Mouse (Mus musculus): ENCODE measurements around the gene Wsb2. TPM values are rescaled to one million over a fixed set of nuclear protein-coding genes. Genes with fewer than 3 reads are reported as not detected.
"Not testable (repeated sequence)": the region's sequence is repeated elsewhere in the genome, so short reads cannot be mapped to it uniquely, and the experiment has no call there.

Wsb2 gene
- polyA plus RNA-seq, 1 experiment = 151 TPM

DNA sequence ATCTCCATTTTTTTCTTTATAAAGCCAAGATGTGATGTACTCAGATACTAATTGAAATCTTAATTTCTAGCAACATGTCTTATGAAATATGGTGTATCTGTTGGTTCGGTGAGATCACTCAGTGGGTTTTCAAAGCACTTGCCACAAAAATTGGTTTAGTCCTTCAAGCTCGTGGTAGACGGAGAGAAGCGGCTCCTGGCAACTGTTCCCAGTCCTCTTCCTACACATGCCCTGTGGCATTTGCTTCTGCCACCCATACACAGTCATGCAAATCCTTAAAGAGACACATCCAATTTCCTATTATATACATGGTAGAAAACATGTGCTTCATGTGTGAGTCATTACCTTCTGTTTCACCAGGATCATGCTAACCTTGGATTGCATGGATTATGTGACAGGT, 4.5 kb downstream of the Wsb2 start:
- peaks cover 20% of the 10 kb centered on the region for H3K4me1 ChIP-seq (ENCODE audit: control insufficient read depth, insufficient read depth, low read length)
- no peak overlapping the region for H3K4me3 ChIP-seq (replicated peaks; ENCODE audit: extremely low read depth, low read depth, low read length)
- DNase-seq = no peak
- TF ChIP-seq CTCF (IDR thresholded peaks at IDR 0.05; ENCODE audit: insufficient read depth, low read length) (no peak), POLR2A (IDR thresholded peaks at IDR 0.05; ENCODE audit: borderline replicate concordance, extremely low read depth, low read depth, low read length) (no peak)
- WGBS = 73% methylated on average over 4 of the region's 4 CpGs

DNA sequence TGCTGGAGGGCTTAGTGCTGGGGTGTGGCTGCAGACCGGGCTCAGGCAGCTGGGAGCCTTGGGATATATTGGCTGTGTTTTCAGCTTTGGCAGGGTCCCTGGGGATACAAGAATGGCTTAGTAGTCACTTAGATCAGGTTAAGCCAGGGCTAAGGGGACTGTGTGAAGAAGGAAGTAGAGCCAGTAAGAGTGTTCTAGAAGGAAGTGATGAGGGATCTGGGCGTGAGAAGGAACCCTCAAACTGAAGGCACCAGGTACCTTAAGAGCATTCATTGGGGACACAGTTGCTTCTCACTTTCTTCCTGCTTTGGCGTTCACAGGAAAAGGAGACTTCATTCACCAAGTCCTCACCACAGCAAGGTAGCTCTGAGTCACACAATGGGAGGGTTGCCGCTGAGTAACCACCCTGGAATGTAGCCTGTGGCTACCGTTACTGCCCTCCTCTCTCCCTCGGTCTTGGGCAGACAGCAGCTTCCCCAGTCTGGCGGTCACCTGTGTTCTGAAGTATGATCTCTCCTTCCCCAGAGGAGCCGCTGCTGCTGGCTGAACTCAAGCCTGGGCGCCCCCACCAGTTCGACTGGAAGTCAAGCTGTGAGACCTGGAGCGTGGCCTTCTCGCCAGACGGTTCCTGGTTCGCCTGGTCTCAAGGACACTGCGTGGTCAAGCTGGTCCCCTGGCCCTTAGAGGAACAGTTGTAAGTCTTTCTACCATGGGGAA, 6.1 kb downstream of the Wsb2 start:
- 43% methylated on average over 15 of the region's 15 CpGs for WGBS
- H3K4me1 ChIP-seq (ENCODE audit: control insufficient read depth, insufficient read depth, low read length) = peaks cover 19% of the 10 kb centered on the region
- TF ChIP-seq POLR2A (IDR thresholded peaks at IDR 0.05; ENCODE audit: borderline replicate concordance, extremely low read depth, low read depth, low read length) (no peak), CTCF (IDR thresholded peaks at IDR 0.05; ENCODE audit: insufficient read depth, low read length) (no peak)

DNA sequence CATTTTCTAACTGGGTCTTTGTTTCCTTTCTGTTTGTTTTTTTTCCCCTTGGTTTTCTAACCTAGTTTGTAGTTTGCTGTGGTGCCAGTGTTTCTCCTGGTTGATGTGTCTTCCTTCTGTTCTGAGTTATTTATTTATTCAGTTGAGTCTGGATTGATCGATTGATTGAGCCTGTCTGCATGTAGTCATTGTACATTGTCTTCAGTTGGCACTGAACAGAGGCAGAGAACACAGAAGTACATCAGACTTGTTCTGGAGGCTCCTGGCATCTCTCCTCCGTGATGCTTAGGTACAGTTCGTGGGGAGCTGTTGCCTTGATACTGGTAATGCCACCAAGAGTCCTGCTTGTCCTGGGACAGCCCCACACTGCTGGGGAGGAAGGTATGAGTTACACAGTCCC, 7.7 kb downstream of the Wsb2 start:
- DNase-seq = no peak
- peaks cover 15% of the 10 kb centered on the region for H3K4me1 ChIP-seq (ENCODE audit: control insufficient read depth, insufficient read depth, low read length)
- WGBS = 64% methylated on average over 3 of the region's 3 CpGs
- TF ChIP-seq POLR2A (IDR thresholded peaks at IDR 0.05; ENCODE audit: borderline replicate concordance, extremely low read depth, low read depth, low read length) = no peak
- TF ChIP-seq CTCF (IDR thresholded peaks at IDR 0.05; ENCODE audit: insufficient read depth, low read length) = no peak
- H3K4me3 ChIP-seq (replicated peaks; ENCODE audit: extremely low read depth, low read depth, low read length) = no peak overlapping the region

More for the DNA sequence above, 6.1 kb downstream of the Wsb2 start:
- H3K4me3 ChIP-seq (replicated peaks; ENCODE audit: extremely low read depth, low read depth, low read length) = no peak overlapping the region
- peak; percentile 54 for DNase-seq

DNA sequence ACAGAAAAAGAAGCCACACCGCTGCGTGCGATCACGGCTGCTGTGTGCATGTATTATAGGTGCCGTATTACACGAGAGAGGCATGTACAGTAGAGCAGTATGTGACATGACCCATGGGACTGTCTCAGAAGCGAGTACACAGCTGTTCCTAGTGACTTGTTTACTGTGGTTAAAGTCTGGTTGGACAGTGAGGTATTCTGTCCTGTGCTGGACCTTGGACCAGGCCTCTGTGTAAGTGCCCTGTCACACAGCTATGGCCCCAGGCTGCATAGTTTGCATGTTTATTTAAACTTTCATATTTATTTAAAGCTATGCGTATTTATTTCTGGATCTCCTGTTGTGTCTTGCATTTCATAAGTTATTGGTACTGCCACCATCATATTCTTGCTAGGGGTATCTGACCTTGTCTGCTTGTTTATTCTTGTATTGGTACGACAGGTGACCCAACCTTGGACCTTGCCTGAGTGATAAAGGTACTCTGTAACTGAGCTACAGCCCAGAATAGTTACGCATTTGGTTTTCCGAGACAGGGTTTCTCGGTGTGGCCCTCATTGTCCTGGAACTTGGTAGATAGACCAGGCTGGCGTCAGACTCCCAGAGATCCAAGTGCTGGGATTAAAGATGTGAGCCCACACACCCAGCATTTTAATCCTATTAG, 8.9 kb downstream of the Wsb2 start:
- no peak for DNase-seq
- H3K4me1 ChIP-seq (ENCODE audit: control insufficient read depth, insufficient read depth, low read length) = peaks cover 9% of the 10 kb centered on the region
- WGBS = 88% methylated on average over 13 of the region's 13 CpGs

DNA sequence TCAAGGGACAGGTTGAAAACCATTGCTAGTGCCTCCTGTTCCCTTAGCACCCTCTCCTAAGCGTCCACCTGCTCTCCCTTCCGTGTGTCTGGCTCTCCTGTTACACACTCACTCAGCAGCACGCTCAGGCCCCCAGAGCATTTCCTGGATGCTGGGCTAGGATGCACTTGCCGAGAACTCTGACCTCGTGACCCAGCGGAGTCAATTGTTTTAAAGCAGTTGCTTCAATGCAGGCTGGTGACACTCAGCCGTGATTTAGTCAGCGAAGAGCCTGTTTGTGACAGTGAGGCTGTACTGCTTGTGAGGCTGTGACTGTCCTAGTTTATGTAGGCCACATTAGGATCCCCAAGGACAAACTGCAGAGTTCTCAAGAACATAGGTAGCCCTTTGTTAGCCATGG, 10.1 kb downstream of the Wsb2 start:
- no peak for DNase-seq
- Histone ChIP-seq H3K4me3 (replicated peaks; ENCODE audit: extremely low read depth, low read depth, low read length) (no peak overlapping the region), H3K4me1 (ENCODE audit: control insufficient read depth, insufficient read depth, low read length) (peaks cover 6% of the 10 kb centered on the region)
- WGBS = 44% methylated on average over 8 of the region's 8 CpGs
- TF ChIP-seq POLR2A (IDR thresholded peaks at IDR 0.05; ENCODE audit: borderline replicate concordance, extremely low read depth, low read depth, low read length) (no peak), CTCF (IDR thresholded peaks at IDR 0.05; ENCODE audit: insufficient read depth, low read length) (no peak)

More for the DNA sequence above, 8.9 kb downstream of the Wsb2 start:
- H3K4me3 ChIP-seq (replicated peaks; ENCODE audit: extremely low read depth, low read depth, low read length) = no peak overlapping the region
- TF ChIP-seq CTCF (IDR thresholded peaks at IDR 0.05; ENCODE audit: insufficient read depth, low read length) (no peak), POLR2A (IDR thresholded peaks at IDR 0.05; ENCODE audit: borderline replicate concordance, extremely low read depth, low read depth, low read length) (no peak)

DNA sequence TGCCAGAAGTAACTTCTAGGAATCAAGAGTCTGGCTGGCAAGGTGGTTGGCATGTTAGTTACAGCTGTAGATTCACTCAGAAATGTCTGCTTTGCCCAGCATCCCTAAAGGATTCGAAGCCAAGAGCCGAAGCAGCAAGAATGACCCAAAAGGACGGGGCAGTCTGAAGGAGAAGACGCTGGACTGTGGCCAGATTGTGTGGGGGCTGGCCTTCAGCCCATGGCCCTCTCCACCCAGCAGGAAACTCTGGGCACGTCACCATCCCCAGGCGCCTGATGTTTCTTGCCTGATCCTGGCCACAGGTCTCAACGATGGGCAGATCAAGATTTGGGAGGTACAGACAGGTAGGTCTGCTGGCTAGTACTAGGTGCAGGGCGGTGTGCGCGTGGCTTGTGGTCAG, 13.5 kb downstream of the Wsb2 start:
- 42% methylated on average over 10 of the region's 10 CpGs for WGBS
- TF ChIP-seq CTCF (IDR thresholded peaks at IDR 0.05; ENCODE audit: insufficient read depth, low read length) (no peak), POLR2A (IDR thresholded peaks at IDR 0.05; ENCODE audit: borderline replicate concordance, extremely low read depth, low read depth, low read length) (no peak)
- Histone ChIP-seq H3K4me1 (ENCODE audit: control insufficient read depth, insufficient read depth, low read length) (no peaks in the 10 kb centered on the region; the same call in none of the 2 replicates), H3K4me3 (replicated peaks; ENCODE audit: extremely low read depth, low read depth, low read length) (no peak overlapping the region)
- no peak for DNase-seq

DNA sequence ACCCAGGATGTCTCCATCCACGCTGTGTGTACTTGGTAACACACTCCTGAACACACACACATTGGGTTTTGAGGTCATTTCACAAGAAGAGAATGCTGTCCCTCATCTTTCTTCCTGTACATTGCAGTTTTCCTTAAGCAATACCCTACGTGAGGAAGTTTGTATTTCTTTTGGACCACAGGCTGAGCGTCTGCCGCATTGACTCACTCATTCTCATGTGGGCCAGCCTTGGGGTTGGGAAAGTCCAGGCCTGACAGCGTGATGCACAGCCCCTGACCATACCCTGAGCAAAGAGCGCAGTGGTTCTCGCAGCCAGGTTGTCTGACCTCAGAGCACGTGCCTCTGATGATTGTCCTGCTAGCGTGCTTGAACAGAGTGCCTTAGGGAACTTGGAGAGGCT, 16.3 kb downstream of the Wsb2 start:
- no peak for TF ChIP-seq CTCF (IDR thresholded peaks at IDR 0.05; ENCODE audit: insufficient read depth, low read length)
- no peak for TF ChIP-seq POLR2A (IDR thresholded peaks at IDR 0.05; ENCODE audit: borderline replicate concordance, extremely low read depth, low read depth, low read length)
- Histone ChIP-seq H3K4me3 (replicated peaks; ENCODE audit: extremely low read depth, low read depth, low read length) (no peak overlapping the region), H3K4me1 (ENCODE audit: control insufficient read depth, insufficient read depth, low read length) (no peaks in the 10 kb centered on the region; the same call in 1 of the 2 replicates)
- WGBS = 78% methylated on average over 9 of the region's 9 CpGs
- no peak for DNase-seq

DNA sequence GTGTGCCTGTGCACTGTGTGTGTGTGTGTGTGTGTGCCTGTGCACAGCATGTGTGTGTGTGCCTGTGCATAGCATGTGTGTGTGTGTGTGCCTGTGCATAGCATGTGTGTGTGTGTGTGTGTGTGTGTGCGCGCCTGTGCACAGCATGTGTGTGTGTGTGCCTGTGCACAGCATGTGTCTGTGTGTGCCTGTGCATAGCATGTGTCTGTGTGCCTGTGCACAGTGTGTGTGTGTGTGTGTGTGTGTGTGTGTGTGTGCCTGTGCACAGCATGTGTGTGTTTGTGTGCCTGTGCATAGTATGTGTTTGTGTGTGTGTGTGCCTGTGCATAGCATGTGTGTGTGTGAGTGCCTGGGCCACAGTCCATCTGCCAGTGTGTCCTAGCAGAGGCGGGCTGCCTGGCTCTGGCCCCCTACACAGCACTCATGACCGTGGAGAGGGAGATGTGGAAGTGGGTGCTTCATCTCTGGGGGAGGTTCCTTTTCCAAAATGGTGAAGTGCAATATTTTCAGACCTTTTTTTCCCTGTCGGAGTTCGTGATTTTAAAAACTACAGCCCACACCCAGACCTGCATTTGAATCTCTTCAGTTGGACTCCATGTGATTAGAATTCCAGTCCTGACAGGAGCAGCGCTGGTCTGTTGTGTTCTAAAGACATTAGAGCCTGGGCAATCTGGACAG, 17.4 kb downstream of the Wsb2 start:
- no peak for DNase-seq
- TF ChIP-seq CTCF (IDR thresholded peaks at IDR 0.05; ENCODE audit: insufficient read depth, low read length) (no peak), POLR2A (IDR thresholded peaks at IDR 0.05; ENCODE audit: borderline replicate concordance, extremely low read depth, low read depth, low read length) (no peak)
- WGBS = 82% methylated on average over 7 of the region's 7 CpGs
- Histone ChIP-seq H3K4me1 (ENCODE audit: control insufficient read depth, insufficient read depth, low read length) (no peaks in the 10 kb centered on the region; the same call in 1 of the 2 replicates), H3K4me3 (replicated peaks; ENCODE audit: extremely low read depth, low read depth, low read length) (no peak overlapping the region)

DNA sequence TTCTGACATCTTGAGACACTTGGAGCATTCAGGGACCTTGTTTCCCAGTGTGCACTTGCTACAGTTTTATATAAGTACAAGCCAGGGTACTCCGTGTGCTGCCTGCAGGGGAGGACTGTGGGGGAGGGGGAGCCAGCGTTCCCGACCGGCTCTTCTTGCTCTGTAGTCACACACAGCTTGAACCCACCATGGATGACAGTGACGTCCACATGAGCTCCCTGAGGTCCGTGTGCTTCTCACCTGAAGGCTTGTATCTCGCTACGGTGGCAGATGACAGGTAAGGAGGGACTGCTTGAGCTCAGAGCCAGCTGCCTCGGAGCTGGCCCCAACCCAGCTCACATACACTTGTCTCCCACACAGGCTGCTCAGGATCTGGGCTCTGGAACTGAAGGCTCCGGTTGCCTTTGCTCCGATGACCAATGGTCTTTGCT, 19.2 kb downstream of the Wsb2 start:
- H3K4me3 ChIP-seq (replicated peaks; ENCODE audit: extremely low read depth, low read depth, low read length) = no peak overlapping the region
- no peak for DNase-seq
- 74% methylated on average over 11 of the region's 11 CpGs for WGBS
- TF ChIP-seq POLR2A (IDR thresholded peaks at IDR 0.05; ENCODE audit: borderline replicate concordance, extremely low read depth, low read depth, low read length) (no peak), CTCF (IDR thresholded peaks at IDR 0.05; ENCODE audit: insufficient read depth, low read length) (no peak)
- H3K4me1 ChIP-seq (ENCODE audit: control insufficient read depth, insufficient read depth, low read length) = no peaks in the 10 kb centered on the region; the same call in 1 of the 2 replicates

DNA sequence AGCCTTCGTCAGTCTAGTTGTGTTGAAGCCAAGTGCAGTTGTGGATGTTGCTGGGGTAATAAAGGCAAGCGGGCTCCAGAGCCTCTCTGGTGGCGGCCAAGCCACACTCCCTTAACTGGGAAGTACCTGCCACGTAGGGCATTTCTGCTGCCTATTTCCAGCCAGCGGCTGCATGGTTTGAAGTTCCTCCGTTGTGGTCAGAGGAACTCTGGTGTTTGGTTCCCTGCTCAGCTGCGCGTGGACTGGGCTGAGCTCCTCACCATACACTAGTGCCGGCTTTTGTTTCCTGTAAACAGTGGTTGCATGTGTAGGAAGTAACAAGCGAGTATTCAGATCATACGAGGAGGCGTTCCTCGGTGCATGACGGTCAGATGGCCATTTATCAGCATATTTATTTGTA, 20.6 kb downstream of the Wsb2 start:
- not testable (repeated sequence) for H3K4me3 ChIP-seq (replicated peaks; ENCODE audit: extremely low read depth, low read depth, low read length); DNase-seq; H3K4me1 ChIP-seq (ENCODE audit: control insufficient read depth, insufficient read depth, low read length)
- WGBS = 71% methylated on average over 14 of the region's 14 CpGs

Measured in lung, adult 2 months (tissue).